Mouse (Mus musculus) v-Abl transformed pro-B cells (cell line): Measurements from ENCODE around the gene Pmp22.

Source experiments
- in situ Hi-C, 2 experiments: fragments of 400-800 bp; cut with MboI; formaldehyde crosslinking; loops; one replicate each; pipeline ENCODE4 v1.15.1; 2025; ENCODE audit not compliant: unreplicated experiment in 2 of 2

Gene Pmp22

GRCm38 (mm10) chr11:63126976-63127375, 1.8 kb upstream of the Pmp22 start:
- in situ Hi-C loops = loop anchor here in 1 of 2 experiments (25.0 kb wide), 2 partner anchors 215 to 515 kb away; no protein-coding TSS in a partner anchor

- in situ Hi-C loops = loop anchor here in 1 of 2 experiments (25.0 kb wide), 2 partner anchors 215 to 515 kb away; no protein-coding TSS in a partner anchor
Measured at GRCm38 (mm10) chr11:63127513-63127912, 1.3 kb upstream of the Pmp22 start.

- in situ Hi-C loops = loop anchor here in 1 of 2 experiments (25.0 kb wide), 2 partner anchors 217 to 517 kb away; no protein-coding TSS in a partner anchor
Measured at GRCm38 (mm10) chr11:63129375-63129774, 593 bp downstream of the Pmp22 start.

- in situ Hi-C loops = loop anchor here (5.0 to 25.0 kb wide), 4 partner anchors 218 to 518 kb away; no protein-coding TSS in a partner anchor
Measured at GRCm38 (mm10) chr11:63129840-63130239, 1.1 kb downstream of the Pmp22 start.

GRCm38 (mm10) chr11:63130497-63130896, 1.7 kb downstream of the Pmp22 start:
- in situ Hi-C loops = loop anchor here (5.0 to 25.0 kb wide), 4 partner anchors 218 to 518 kb away; no protein-coding TSS in a partner anchor

GRCm38 (mm10) chr11:63131001-63131692, 2.4 kb downstream of the Pmp22 start:
- in situ Hi-C loops = loop anchor here (5.0 to 25.0 kb wide), 4 partner anchors 219 to 519 kb away; no protein-coding TSS in a partner anchor

- in situ Hi-C loops = loop anchor here (5.0 to 25.0 kb wide), 4 partner anchors 219 to 519 kb away; no protein-coding TSS in a partner anchor
Measured at GRCm38 (mm10) chr11:63131693-63132040, 2.9 kb downstream of the Pmp22 start.

- in situ Hi-C loops = loop anchor here (5.0 to 25.0 kb wide), 4 partner anchors 220 to 520 kb away; no protein-coding TSS in a partner anchor
Measured at GRCm38 (mm10) chr11:63132151-63132500, 3.3 kb downstream of the Pmp22 start.

- in situ Hi-C loops = loop anchor here (5.0 to 25.0 kb wide), 4 partner anchors 220 to 520 kb away; no protein-coding TSS in a partner anchor
Measured at GRCm38 (mm10) chr11:63132501-63133435, 4.0 kb downstream of the Pmp22 start.

- in situ Hi-C loops = loop anchor here (5.0 to 25.0 kb wide), 4 partner anchors 222 to 522 kb away; no protein-coding TSS in a partner anchor
Measured at GRCm38 (mm10) chr11:63134021-63134420, 5.2 kb downstream of the Pmp22 start.

GRCm38 (mm10) chr11:63134742-63135482, 6.1 kb downstream of the Pmp22 start:
- in situ Hi-C loops = loop anchor here (5.0 to 25.0 kb wide), 4 partner anchors 223 to 523 kb away; no protein-coding TSS in a partner anchor

GRCm38 (mm10) chr11:63135622-63136021, 6.8 kb downstream of the Pmp22 start:
- in situ Hi-C loops = loop anchor here (5.0 to 25.0 kb wide), 4 partner anchors 223 to 523 kb away; no protein-coding TSS in a partner anchor

GRCm38 (mm10) chr11:63136205-63136604, 7.4 kb downstream of the Pmp22 start:
- in situ Hi-C loops = loop anchor here (5.0 to 25.0 kb wide), 4 partner anchors 224 to 524 kb away; no protein-coding TSS in a partner anchor

- in situ Hi-C loops = loop anchor here (5.0 to 25.0 kb wide), 4 partner anchors 225 to 525 kb away; no protein-coding TSS in a partner anchor
Measured at GRCm38 (mm10) chr11:63136836-63137416, 8.1 kb downstream of the Pmp22 start.

GRCm38 (mm10) chr11:63138739-63139138, 10.0 kb downstream of the Pmp22 start:
- in situ Hi-C loops = loop anchor here (5.0 to 25.0 kb wide), 4 partner anchors 226 to 526 kb away; no protein-coding TSS in a partner anchor

GRCm38 (mm10) chr11:63142311-63142710, 13.5 kb downstream of the Pmp22 start:
- in situ Hi-C loops = loop anchor here in 1 of 2 experiments (25.0 kb wide), 2 partner anchors 230 to 530 kb away; no protein-coding TSS in a partner anchor

GRCm38 (mm10) chr11:63142816-63143215, 14.0 kb downstream of the Pmp22 start:
- in situ Hi-C loops = loop anchor here in 1 of 2 experiments (25.0 kb wide), 2 partner anchors 231 to 531 kb away; no protein-coding TSS in a partner anchor

GRCm38 (mm10) chr11:63143486-63143885, 14.7 kb downstream of the Pmp22 start:
- in situ Hi-C loops = loop anchor here in 1 of 2 experiments (25.0 kb wide), 2 partner anchors 231 to 531 kb away; no protein-coding TSS in a partner anchor

GRCm38 (mm10) chr11:63146601-63147000, 17.8 kb downstream of the Pmp22 start:
- in situ Hi-C loops = loop anchor here in 1 of 2 experiments (25.0 kb wide), 2 partner anchors 234 to 534 kb away; no protein-coding TSS in a partner anchor
